Mouse (Mus musculus) cerebellum, adult (tissue): ENCODE results near the gene Arhgap45.

Experiments
- ATAC-seq: cut with Nextera tagmentation; 2 replicates; pipeline ENCODE4 v1.9.2; 2017; ENCODE audit warnings: mild to moderate bottlenecking, moderate library complexity, mixed read lengths; ENCODE audit not compliant: insufficient number of reproducible peaks, low FRiP score, low TSS enrichment

The Arhgap45 gene

DNA sequence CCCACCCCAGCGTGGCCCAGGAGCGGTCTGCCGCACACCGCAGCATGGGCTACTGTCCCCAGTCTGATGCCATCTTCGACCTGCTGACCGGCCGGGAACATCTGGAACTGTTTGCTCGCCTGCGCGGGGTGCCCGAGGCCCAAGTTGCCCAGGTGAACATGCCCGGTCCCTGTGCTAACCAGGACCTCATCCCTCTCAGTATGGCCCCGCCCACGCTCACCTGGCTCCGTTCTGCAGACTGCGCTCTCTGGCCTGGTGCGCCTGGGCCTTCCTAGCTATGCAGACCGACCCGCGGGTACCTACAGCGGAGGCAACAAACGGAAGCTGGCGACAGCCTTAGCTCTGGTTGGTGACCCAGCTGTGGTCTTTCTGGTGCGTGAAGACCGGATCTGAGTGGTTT, 2.8 kb upstream of the Arhgap45 start:
- ATAC-seq = no peak

DNA sequence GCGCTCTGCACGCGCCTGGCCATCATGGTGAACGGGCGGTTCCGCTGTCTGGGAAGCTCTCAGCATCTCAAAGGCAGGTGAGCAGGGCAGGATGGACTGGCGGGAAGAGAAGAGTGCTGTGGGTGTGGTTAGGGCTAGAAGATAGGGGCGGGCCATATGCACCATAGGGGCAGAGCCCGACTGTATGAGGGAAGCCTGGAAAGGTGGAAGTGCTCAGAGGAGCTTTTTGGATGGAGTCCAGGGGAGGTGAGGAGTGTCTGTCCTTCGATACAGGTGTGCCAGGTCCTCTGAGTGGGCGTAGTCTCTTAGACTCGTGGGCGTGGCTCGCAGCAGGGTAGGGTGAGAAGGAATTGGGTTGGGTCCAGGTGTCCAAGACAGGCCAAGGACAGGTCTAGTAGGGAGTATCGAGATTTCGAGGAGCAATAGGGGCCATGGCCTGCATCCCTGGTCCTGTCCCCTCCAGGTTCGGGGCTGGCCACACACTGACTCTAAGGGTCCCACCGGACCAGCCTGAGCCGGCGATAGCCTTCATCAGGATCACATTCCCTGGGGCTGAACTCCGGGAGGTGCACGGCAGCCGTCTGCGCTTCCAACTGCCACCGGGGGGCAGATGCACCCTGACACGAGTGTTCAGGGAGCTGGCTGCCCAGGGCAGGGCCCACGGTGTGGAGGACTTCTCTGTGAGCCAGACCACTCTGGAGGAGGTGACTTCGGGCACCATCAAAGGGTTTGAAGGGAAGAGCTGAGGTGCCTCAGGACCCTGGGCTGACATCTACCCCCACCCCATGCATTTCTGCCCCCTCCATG, 1.8 kb upstream of the Arhgap45 start:
- no peak for ATAC-seq

DNA sequence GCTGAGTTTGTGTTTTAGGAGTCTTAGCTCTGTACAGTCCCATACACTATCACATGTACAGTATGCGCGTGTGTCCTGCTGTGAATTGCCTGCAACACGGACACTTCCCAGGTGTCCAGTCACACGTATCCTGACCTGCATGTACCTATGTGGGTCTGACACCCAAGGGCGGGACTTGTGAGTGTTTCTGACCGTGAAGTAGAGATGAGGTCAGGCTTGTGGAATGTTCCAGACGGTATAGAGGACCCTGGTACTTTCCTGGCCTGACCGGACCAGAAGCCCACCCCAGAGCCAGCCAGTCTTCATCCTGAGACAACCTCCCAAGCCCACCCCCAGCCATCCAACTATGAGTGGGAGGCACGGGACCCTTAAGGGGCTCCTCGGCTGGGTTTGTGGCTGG, 870 bp upstream of the Arhgap45 start:
- no peak for ATAC-seq

- ATAC-seq = no peak
Observed at GRCm38 (mm10) chr10:80016931-80017330, 478 bp downstream of the Arhgap45 start.

- ATAC-seq = no peak
Observed at GRCm38 (mm10) chr10:80017361-80017760, 908 bp downstream of the Arhgap45 start.

- no peak for ATAC-seq
Observed at GRCm38 (mm10) chr10:80017771-80018170, 1.3 kb downstream of the Arhgap45 start.

- ATAC-seq = no peak
Observed at GRCm38 (mm10) chr10:80018739-80019297, 2.4 kb downstream of the Arhgap45 start.

DNA sequence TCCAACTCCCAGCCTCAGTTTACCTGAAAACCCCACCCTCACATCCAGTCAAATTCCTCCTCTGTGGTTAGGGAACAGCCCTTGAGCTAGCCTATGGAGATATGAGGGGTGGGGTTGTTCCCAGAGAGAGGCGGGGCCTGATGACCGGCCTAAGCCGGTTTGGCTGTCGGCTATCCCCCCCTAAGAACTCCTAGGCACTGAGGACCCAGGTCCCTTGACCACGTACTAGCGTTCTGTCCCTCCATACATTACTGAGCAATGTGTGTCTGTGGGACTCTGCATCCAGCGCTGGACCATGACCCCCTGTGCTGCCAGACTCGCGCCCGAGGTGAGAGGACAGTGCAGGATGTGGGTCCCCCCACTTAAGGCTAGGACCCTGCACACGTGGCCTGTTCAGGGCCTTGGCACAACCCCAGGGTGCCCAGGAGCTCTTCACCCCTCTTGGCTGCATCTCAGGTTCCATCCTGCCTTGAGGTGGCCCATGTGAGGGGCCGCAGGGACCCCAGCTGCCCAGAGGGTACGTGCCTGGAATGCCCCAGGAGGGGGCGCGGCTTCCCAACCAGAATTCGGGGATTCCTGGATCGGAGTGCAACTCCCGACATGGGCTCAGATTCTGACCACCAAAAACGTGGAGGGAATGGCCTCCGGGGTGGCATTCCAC, 3.1 kb downstream of the Arhgap45 start:
- ATAC-seq = no peak

DNA sequence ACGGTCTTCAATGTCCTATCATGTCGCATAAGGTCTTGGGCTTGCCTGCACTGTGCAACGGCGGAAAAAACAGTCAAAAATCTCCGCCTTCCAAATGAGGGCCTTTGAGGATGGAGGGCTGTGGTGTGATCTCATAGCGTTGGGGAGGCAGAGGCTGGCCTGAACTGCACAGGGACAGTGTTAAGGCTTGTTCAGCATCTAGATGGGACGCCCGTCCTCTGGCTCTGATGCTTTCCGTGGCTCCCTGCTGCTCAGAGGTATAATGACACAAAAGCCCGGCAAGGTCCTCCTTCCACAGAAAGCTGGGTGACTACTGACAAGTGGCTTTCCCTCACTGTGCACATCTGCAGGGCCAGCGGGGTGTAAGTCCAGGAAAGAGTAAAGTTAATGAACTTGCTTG, 3.7 kb downstream of the Arhgap45 start:
- ATAC-seq = no peak

- ATAC-seq = no peak
Observed at GRCm38 (mm10) chr10:80020603-80021319, 4.3 kb downstream of the Arhgap45 start.

- ATAC-seq = no peak
Observed at GRCm38 (mm10) chr10:80021320-80021641, 4.8 kb downstream of the Arhgap45 start.

DNA sequence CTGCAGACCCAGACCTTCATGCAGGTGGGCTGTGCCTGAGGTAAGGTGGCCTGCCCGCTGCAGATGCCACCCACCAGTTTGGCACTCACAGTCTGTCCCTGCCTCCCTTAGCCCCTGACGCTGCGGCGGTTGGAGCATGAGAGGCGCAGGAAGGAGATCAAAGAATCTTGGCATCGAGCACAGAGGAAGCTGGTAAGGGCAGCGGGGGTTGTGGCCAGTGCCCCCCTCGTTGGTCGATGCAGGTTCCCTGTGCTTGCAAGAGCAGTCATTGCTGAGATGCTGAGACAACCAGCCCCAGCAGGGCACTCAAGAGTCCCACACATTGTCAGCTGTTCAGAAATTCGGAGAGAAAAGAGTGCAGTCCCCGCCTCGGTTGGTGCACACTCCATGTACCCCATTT, 5.7 kb downstream of the Arhgap45 start:
- ATAC-seq = no peak

DNA sequence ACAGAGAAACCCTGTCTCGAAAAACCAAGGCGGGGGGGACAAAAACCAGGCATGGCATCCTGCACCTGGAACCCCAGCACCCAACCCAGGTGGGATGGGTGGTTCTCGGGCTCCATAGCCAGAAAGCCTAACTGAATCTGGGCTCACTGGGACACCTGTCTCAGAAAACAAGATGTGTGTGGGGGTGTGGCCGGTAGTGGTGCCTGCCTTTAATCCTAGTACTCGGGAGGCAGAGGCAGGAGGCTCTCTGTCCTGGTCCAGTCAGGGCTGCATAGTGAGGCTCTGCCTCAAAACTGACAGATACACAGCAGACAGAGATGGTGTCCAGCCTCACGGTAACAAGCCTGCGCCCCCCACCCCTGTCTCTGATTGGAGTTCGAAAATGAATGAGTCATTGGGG, 6.4 kb downstream of the Arhgap45 start:
- ATAC-seq = no peak

DNA sequence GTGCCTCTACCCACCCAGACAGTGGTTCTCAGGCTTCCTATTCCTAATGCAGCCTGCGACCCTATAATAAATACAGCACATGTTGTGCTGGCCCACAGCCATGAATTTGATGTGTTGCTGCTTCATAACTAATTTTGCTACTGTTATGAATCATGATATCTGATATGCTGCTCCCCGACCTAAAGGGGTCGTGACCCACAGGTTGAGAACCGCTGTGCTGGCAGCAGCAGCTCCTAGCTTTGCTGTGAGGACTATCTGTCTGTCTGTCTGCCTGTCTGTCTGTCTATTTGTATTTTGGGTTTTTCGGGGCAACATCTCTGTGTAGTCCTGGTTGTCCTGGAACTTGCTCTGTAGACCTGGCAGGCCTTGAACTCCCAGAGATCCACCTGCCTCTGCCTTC, 7.3 kb downstream of the Arhgap45 start:
- no peak for ATAC-seq

DNA sequence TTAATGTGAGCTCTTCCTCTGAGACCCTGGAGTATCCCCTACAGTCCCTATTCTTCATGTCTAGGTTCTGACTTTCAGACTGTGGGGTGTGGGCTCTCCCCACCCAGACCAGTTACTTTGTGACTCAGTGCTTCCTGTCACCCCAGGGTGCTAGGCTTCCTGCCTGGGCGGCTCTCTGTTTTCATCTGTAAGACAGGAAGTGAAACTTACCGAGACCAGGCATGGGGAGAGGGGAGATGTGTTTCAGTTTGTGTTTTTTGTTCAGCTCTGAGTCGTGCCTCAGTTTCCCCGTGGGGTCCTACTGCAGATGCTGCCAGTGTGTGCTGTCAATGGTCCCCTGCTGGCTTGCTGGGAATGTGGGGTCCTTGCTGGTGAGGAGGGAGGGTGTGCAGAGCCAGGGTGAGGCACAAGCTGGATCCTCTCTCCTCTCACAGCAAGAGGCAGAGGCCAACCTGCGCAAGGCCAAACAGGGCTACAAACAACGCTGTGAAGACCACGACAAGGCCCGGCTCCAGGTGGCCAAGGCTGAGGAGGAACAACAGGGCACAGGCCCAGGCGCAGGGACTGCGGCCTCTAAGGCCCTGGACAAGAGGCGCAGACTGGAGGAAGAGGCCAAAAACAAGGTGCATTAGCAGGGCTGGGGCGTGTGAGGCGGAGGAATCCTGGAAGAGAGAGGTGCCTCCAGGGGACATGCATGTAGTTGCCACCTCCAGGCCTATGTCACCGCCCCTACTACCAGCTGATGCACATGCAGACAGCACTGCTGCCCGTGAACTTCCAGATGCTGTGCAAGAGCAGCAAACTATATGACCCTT, 8.0 kb downstream of the Arhgap45 start:
- ATAC-seq = no peak

DNA sequence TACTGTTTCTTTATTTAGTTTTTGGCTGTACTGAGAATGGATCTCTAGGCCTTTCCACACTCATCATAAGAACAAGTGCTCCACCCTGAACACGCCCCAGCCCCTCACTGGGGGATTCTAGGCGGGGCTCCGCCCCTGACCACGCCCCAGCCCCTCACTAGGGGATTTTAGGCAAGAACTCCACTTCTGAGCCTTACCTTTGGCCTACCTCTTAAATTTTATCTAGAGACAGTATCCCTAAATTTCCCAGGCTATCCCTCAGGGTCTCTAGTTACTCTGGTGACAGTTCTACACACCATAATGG, 8.5 kb downstream of the Arhgap45 start:
- no peak for ATAC-seq

DNA sequence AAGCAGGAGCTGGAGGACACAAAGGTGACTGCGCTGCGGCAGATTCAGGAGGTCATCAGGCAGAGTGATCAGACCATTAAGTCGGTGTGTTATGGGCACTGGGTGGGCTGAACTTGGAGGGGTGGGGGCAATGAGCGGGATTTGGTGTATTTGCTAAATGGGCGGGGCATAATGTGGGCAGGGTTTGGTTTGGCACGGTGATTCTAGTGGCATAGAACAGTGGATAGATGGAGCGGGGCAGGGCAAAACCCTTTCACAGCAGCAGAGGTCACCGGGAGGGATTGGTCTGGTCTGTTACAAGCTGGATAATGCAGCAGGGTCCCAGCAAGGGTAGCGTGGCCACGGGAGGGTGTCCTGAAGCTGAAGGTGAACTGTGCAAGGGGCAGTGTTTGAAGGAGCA, 9.0 kb downstream of the Arhgap45 start:
- ATAC-seq = no peak

DNA sequence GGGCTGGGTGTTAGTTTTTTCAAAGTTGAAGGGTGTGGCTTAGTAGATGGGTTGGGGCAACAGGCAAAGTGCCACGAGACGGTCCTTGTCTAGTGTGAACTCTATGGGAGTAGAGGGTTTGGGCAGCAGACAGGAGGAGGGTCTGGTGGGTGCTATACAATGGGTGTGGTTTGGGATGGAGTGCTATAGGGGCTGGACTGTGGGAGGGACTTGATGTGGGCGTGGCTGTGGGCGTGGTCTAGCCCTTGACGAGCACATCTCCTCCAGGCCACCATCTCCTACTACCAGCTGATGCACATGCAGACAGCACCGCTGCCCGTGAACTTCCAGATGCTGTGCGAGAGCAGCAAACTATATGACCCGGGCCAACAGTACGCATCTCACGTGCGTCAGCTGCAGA, 9.4 kb downstream of the Arhgap45 start:
- ATAC-seq = no peak

- ATAC-seq = no peak
Observed at GRCm38 (mm10) chr10:80027681-80028520, 11.4 kb downstream of the Arhgap45 start.

DNA sequence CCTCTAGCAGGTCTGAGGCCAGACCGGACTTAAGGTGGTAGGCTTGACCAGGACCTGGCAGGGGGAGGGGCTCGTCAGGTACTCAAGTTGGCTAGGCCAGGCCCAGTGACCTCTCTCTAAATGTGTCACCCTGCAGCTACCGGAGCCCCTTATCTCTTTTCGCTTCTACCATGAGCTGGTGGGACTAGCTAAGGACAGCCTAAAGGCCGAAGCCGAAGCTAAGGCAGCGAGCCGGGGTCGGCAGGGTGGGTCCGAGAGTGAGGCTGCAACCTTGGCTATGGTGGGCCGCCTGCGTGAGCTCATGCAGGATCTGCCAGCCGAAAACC, 12.0 kb downstream of the Arhgap45 start:
- no peak for ATAC-seq
